Mouse (Mus musculus): ENCODE measurements at regions not wholly inside any gene's neighbourhood (a gene's known extent, or its start where the extent isn't known, plus 50 kb on each side); places are given as distances from the start of the nearest gene placed in this dataset.
"Not testable (repeated sequence)": the region's sequence is repeated elsewhere in the genome, so short reads cannot be mapped to it uniquely, and the experiment has no call there.

- H3K27ac ChIP-seq (ENCODE audit: insufficient read depth, low read length) = no peak overlapping the region
- WGBS = 98% methylated on average over 2 of the region's 2 CpGs
- no peak for TF ChIP-seq CTCF (IDR thresholded peaks at IDR 0.05; ENCODE audit: borderline replicate concordance, insufficient read depth, low read depth, low read length)
- no peak for TF ChIP-seq POLR2A (IDR thresholded peaks at IDR 0.05; ENCODE audit: borderline replicate concordance, insufficient read depth, low read length)
- H3K4me3 ChIP-seq (replicated peaks; ENCODE audit: insufficient read depth, low read depth, low read length) = no peak overlapping the region
- no peaks in the 10 kb centered on the region for H3K27me3 ChIP-seq (ENCODE audit: control insufficient read depth, insufficient read depth, low read length)
- no peaks in the 10 kb centered on the region for H3K4me1 ChIP-seq (ENCODE audit: control insufficient read depth, insufficient read depth, low read length)
- no peak for DNase-seq
These were observed 646.0 kb upstream of the Ptbp2 start for GRCm38 (mm10) chr3:120430285-120430684.

- WGBS = 85% methylated on average over 3 of the region's 3 CpGs
- H3K4me3 ChIP-seq (replicated peaks; ENCODE audit: insufficient read depth, low read depth, low read length) = no peak overlapping the region
- H3K27ac ChIP-seq (ENCODE audit: insufficient read depth, low read length) = no peak overlapping the region
- no peak for TF ChIP-seq POLR2A (IDR thresholded peaks at IDR 0.05; ENCODE audit: borderline replicate concordance, insufficient read depth, low read length)
- TF ChIP-seq CTCF (IDR thresholded peaks at IDR 0.05; ENCODE audit: borderline replicate concordance, insufficient read depth, low read depth, low read length) = no peak
- no peaks in the 10 kb centered on the region for H3K4me1 ChIP-seq (ENCODE audit: control insufficient read depth, insufficient read depth, low read length)
- no peak for DNase-seq
- no peaks in the 10 kb centered on the region for H3K27me3 ChIP-seq (ENCODE audit: control insufficient read depth, insufficient read depth, low read length)
These were observed 632.4 kb upstream of the Ptbp2 start for GRCm38 (mm10) chr3:120416634-120417033.

DNA sequence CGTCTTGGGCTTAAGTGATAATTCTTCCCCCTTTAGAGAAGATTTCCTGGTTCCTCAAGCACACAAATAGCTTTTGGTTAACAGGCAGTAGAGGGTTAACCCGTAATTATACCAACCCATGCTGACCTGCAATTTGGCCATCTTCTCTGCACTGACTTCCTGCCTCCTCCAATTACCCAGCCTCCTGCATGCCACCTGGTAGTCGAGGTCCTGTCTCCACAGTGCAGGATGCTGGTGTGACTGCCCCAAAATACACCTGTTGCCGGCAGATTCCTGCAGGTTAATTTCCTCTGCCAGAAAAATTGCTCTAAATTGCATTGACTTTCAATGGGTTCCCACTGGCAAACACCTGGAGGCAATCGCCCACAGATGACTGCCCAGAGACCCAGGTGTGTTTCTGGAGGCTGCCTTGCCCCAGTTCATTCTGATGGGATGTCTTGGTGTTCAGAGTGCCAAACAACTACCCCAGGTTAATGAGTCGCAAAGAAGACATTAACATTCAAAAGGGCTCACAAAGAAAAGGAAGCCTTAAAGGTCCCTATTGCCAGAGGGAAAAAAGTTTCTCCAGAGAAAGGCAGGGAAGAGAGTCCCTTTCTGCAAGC, 591.5 kb upstream of the Ptbp2 start:
- H3K27ac ChIP-seq (ENCODE audit: insufficient read depth, low read length) = no peak overlapping the region
- H3K27me3 ChIP-seq (ENCODE audit: control insufficient read depth, insufficient read depth, low read length) = no peaks in the 10 kb centered on the region; the same call in 1 of the 2 replicates
- no peak overlapping the region for H3K4me3 ChIP-seq (replicated peaks; ENCODE audit: insufficient read depth, low read depth, low read length)
- no peak for TF ChIP-seq POLR2A (IDR thresholded peaks at IDR 0.05; ENCODE audit: borderline replicate concordance, insufficient read depth, low read length)
- no peak for TF ChIP-seq CTCF (IDR thresholded peaks at IDR 0.05; ENCODE audit: borderline replicate concordance, insufficient read depth, low read depth, low read length)
- WGBS = 30% methylated on average over 6 of the region's 6 CpGs
- no peak for DNase-seq
- H3K4me1 ChIP-seq (ENCODE audit: control insufficient read depth, insufficient read depth, low read length) = no peaks in the 10 kb centered on the region

DNA sequence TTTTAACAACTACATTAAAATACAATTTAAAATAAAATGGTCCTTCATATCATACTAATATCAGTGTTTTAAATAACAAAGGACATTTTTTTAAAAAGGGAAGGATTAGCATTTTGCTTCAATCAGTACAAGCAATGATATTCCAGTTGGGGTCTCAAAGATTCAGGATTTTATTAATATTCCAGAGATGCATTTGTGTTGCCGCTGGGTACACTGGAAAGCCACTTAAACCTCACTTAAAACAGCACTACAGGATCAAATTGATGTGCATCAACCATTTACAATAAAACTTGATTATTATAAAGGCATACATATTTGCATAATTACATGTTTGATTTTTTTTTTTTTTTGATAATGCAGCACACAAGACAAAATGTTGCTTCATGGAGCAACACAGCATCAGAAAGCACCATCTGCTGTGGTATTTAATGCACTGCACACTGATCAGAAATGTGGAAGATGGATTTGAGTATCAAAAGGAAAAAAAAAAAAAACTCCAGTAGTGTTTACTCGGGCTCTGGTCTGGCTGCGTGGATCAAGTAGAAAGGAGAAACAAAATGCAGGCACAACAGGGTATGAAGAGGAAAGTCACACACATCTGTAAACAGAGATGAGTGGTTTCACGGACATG, 558.6 kb upstream of the Ptbp2 start:
- H3K27me3 ChIP-seq (ENCODE audit: control insufficient read depth, insufficient read depth, low read length) = no peaks in the 10 kb centered on the region
- no peak overlapping the region for H3K27ac ChIP-seq (ENCODE audit: insufficient read depth, low read length)
- no peaks in the 10 kb centered on the region for H3K4me1 ChIP-seq (ENCODE audit: control insufficient read depth, insufficient read depth, low read length)
- WGBS = 77% methylated on average over 4 of the region's 4 CpGs
- no peak overlapping the region for H3K4me3 ChIP-seq (replicated peaks; ENCODE audit: insufficient read depth, low read depth, low read length)
- no peak for DNase-seq
- TF ChIP-seq POLR2A (IDR thresholded peaks at IDR 0.05; ENCODE audit: borderline replicate concordance, insufficient read depth, low read length) = no peak
- no peak for TF ChIP-seq CTCF (IDR thresholded peaks at IDR 0.05; ENCODE audit: borderline replicate concordance, insufficient read depth, low read depth, low read length)

DNA sequence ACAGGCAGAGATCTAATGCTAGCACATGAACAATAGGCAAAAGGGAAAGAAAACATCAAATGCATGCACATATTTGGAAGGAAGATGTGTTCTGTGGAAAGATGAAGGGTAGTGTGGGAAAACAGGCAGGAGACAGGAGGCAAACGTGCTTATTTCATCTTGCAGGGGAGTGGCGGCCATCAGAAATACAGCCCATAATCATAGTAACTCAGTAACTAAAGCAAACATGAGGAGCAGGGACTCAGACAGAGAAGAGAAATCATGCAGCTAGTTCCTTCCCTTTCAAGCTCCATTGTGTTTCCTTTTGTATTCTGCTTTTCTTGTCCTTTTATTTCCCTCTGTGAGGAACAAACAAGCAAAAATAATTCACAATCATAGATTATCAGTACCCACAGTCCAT, 557.6 kb upstream of the Ptbp2 start:
- H3K27ac ChIP-seq (ENCODE audit: insufficient read depth, low read length) = no peak overlapping the region
- no peak for DNase-seq
- no peaks in the 10 kb centered on the region for H3K4me1 ChIP-seq (ENCODE audit: control insufficient read depth, insufficient read depth, low read length)
- WGBS = 67% methylated on average over 2 of the region's 2 CpGs
- H3K4me3 ChIP-seq (replicated peaks; ENCODE audit: insufficient read depth, low read depth, low read length) = no peak overlapping the region
- no peaks in the 10 kb centered on the region for H3K27me3 ChIP-seq (ENCODE audit: control insufficient read depth, insufficient read depth, low read length)
- TF ChIP-seq POLR2A (IDR thresholded peaks at IDR 0.05; ENCODE audit: borderline replicate concordance, insufficient read depth, low read length) (no peak), CTCF (IDR thresholded peaks at IDR 0.05; ENCODE audit: borderline replicate concordance, insufficient read depth, low read depth, low read length) (no peak)

GRCm38 (mm10) chr3:120335843-120336585, 551.7 kb upstream of the Ptbp2 start:
- Histone ChIP-seq H3K27me3 (ENCODE audit: control insufficient read depth, insufficient read depth, low read length) (no peaks in the 10 kb centered on the region), H3K27ac (ENCODE audit: insufficient read depth, low read length) (no peak overlapping the region), H3K4me1 (ENCODE audit: control insufficient read depth, insufficient read depth, low read length) (no peaks in the 10 kb centered on the region), H3K4me3 (replicated peaks; ENCODE audit: insufficient read depth, low read depth, low read length) (no peak overlapping the region)
- TF ChIP-seq CTCF (IDR thresholded peaks at IDR 0.05; ENCODE audit: borderline replicate concordance, insufficient read depth, low read depth, low read length) (no peak), POLR2A (IDR thresholded peaks at IDR 0.05; ENCODE audit: borderline replicate concordance, insufficient read depth, low read length) (no peak)
- WGBS = 64% methylated on average over 7 of the region's 7 CpGs
- no peak for DNase-seq

DNA sequence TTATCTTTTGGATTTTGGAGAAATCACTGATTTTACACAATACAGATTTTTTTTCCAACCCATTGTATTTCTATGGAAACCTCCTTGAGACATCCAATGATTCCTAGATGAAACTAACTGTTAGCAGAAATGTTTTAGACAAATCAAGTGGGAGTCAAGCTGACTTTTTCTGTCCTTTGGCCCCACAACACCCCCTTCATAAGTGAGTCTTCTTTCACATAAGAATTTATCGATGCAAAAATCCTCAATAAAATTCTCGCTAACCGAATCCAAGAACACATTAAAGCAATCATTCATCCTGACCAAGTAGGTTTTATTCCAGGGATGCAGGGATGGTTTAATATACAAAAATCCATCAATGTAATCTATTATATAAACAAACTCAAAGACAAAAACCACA, 522.8 kb upstream of the Ptbp2 start:
- H3K27ac ChIP-seq (ENCODE audit: insufficient read depth, low read length); H3K4me1 ChIP-seq (ENCODE audit: control insufficient read depth, insufficient read depth, low read length); H3K4me3 ChIP-seq (replicated peaks; ENCODE audit: insufficient read depth, low read depth, low read length); DNase-seq; H3K27me3 ChIP-seq (ENCODE audit: control insufficient read depth, insufficient read depth, low read length): not testable (repeated sequence)
- WGBS = 90% methylated on average over 3 of the region's 3 CpGs

- no peak for TF ChIP-seq POLR2A (IDR thresholded peaks at IDR 0.05; ENCODE audit: borderline replicate concordance, insufficient read depth, low read length)
- TF ChIP-seq CTCF (IDR thresholded peaks at IDR 0.05; ENCODE audit: borderline replicate concordance, insufficient read depth, low read depth, low read length) = no peak
- Histone ChIP-seq H3K4me1 (ENCODE audit: control insufficient read depth, insufficient read depth, low read length) (no peaks in the 10 kb centered on the region), H3K27ac (ENCODE audit: insufficient read depth, low read length) (no peak overlapping the region), H3K27me3 (ENCODE audit: control insufficient read depth, insufficient read depth, low read length) (no peaks in the 10 kb centered on the region), H3K4me3 (replicated peaks; ENCODE audit: insufficient read depth, low read depth, low read length) (no peak overlapping the region)
- no peak for DNase-seq
- WGBS = 22% methylated on average over 8 of the region's 8 CpGs
These were observed 521.3 kb upstream of the Ptbp2 start for GRCm38 (mm10) chr3:120305608-120306007.
